Mouse (Mus musculus): ENCODE results near the gene Egflam. TPM values are rescaled to one million over a fixed set of nuclear protein-coding genes. Genes with fewer than 3 reads are reported as not detected.

Gene Egflam
- polyA plus RNA-seq, 2 experiments: 0.18 to 0.51 TPM

DNA sequence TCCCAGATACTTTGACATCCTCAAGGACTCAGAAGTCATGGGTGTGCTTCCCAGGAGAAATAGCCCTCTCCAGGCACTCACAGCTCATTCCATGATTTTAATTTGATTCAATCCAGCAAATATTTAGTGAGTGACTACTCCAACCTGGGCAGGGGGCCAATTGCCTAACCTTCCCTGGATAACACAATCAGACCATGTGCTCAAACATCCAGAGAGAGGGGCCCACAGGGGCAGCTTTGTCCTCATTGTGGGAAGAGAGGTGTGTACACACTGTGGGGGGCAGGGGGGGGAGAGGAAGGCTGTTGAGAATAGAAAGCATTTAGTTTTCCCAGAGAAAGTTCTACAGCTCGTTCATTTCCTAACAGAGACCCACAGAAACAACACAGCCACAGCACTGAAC lies 184.5 kb downstream of the Egflam start:
- Histone ChIP-seq H3K4me2 (ENCODE audit: low read depth) (no peak overlapping the region), H3K36me3 (replicated peaks; ENCODE audit: control insufficient read depth, insufficient read depth, low read depth) (no peaks in the 10 kb centered on the region), H3K9me3 (ENCODE audit: control insufficient read depth, low read length) (no peaks in the 10 kb centered on the region), H3K9ac (replicated peaks) (no peak overlapping the region), H3K27ac (no peak overlapping the region), H3K4me1 (replicated peaks; ENCODE audit: control insufficient read depth in 2 of 2, insufficient read depth in 2 of 2, low read length in 1 of 2) (no peaks in the 10 kb centered on the region), H3K4me3 (ENCODE audit: insufficient read depth in 1 of 2, low read depth in 2 of 2, low read length in 2 of 2) (no peak overlapping the region), H3K27me3 (ENCODE audit: control insufficient read depth, insufficient read depth, low read length) (no peaks in the 10 kb centered on the region)
- DNase-seq (ENCODE audit: low read depth in 3 of 3, low spot score in 3 of 3) (no peak), ATAC-seq (ENCODE audit: insufficient read depth) (no peak)
- 40% methylated on average over 1 of the region's 1 CpGs for WGBS (ENCODE audit: insufficient replicate concordance)
- TF ChIP-seq CTCF (IDR thresholded peaks at IDR 0.05; ENCODE audit: low read depth): no peak
- no peak for TF ChIP-seq EP300 (IDR thresholded peaks at IDR 0.05; ENCODE audit: low read depth)

DNA sequence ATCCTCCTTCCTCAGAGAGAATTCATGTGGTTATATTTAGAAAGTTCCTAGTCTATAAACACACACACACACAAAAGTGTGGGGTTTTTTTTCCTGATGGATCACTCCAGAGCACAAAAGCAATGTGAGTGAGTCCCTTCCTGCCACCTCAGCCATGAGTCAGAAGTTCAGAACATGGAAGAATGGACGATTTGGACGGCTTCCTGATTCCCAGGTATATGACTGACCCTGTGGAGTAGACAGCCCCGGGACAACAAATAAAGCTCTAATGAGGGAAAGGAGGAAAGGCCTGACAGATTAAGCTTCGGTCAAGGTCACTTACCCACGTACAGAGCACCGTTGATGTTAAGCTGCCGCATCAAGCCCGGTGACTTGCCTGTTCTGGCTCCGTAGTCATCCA lies 190.0 kb downstream of the Egflam start:
- no peaks in the 10 kb centered on the region; the same call in 1 of the 2 replicates for H3K27me3 ChIP-seq (ENCODE audit: control insufficient read depth, insufficient read depth, low read length)
- 0 out of 4 replicates have a peak, but pooled peaks cover 0 to 1% of the 10 kb centered on the region in 2 experiments for H3K4me1 ChIP-seq (replicated peaks; ENCODE audit: control insufficient read depth in 2 of 2, insufficient read depth in 2 of 2, low read length in 1 of 2)
- WGBS (ENCODE audit: insufficient replicate concordance): 55% methylated on average over 9 of the region's 9 CpGs
- H3K9me3 ChIP-seq (ENCODE audit: control insufficient read depth, low read length): no peaks in the 10 kb centered on the region
- no peak overlapping the region for H3K9ac ChIP-seq (replicated peaks)
- no peak overlapping the region for H3K27ac ChIP-seq
- no peak overlapping the region for H3K4me3 ChIP-seq (ENCODE audit: insufficient read depth in 1 of 2, low read depth in 2 of 2, low read length in 2 of 2)
- no peak for ATAC-seq (ENCODE audit: insufficient read depth)
- H3K36me3 ChIP-seq (replicated peaks; ENCODE audit: control insufficient read depth, insufficient read depth, low read depth): no peaks in the 10 kb centered on the region
- no peak overlapping the region for H3K4me2 ChIP-seq (ENCODE audit: low read depth)
- TF ChIP-seq EP300 (IDR thresholded peaks at IDR 0.05; ENCODE audit: low read depth) (no peak), CTCF (IDR thresholded peaks at IDR 0.05; ENCODE audit: low read depth) (no peak)
- DNase-seq (ENCODE audit: low read depth in 3 of 3, low spot score in 3 of 3): no peak

DNA sequence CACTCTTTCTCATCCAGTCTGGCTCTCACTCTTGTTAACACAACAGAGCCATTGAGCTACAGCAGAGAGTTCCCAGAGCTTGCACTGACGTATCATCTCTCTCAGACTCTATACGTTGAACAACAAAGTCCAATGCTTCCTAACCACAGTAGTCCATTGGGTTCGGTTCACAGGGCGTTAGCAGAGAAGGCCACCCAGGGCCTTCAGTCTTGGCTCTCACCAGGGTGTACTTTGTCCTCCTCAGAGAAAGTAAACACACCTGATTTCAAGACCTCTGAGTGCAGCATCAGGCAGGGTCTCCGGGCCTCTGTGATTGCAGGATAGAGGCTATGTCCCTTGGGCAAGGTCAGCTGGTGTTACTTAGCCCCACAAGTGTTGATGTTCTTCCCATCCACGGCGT lies 190.9 kb downstream of the Egflam start:
- H3K36me3 ChIP-seq (replicated peaks; ENCODE audit: control insufficient read depth, insufficient read depth, low read depth): no peaks in the 10 kb centered on the region
- H3K27ac ChIP-seq: no peak overlapping the region
- H3K9me3 ChIP-seq (ENCODE audit: control insufficient read depth, low read length): no peaks in the 10 kb centered on the region
- H3K4me3 ChIP-seq (ENCODE audit: insufficient read depth in 1 of 2, low read depth in 2 of 2, low read length in 2 of 2): no peak overlapping the region
- H3K4me1 ChIP-seq (replicated peaks; ENCODE audit: control insufficient read depth in 2 of 2, insufficient read depth in 2 of 2, low read length in 1 of 2): 0 out of 4 replicates have a peak, but pooled peaks cover 0 to 2% of the 10 kb centered on the region in 2 experiments
- no peak overlapping the region for H3K4me2 ChIP-seq (ENCODE audit: low read depth)
- H3K9ac ChIP-seq (replicated peaks): no peak overlapping the region
- no peak for DNase-seq (ENCODE audit: low read depth in 3 of 3, low spot score in 3 of 3)
- 58% methylated on average over 7 of the region's 7 CpGs for WGBS (ENCODE audit: insufficient replicate concordance)
- no peak for ATAC-seq (ENCODE audit: insufficient read depth)
- no peaks in the 10 kb centered on the region; the same call in 1 of the 2 replicates for H3K27me3 ChIP-seq (ENCODE audit: control insufficient read depth, insufficient read depth, low read length)
- no peak for TF ChIP-seq EP300 (IDR thresholded peaks at IDR 0.05; ENCODE audit: low read depth)
- no peak for TF ChIP-seq CTCF (IDR thresholded peaks at IDR 0.05; ENCODE audit: low read depth)

DNA sequence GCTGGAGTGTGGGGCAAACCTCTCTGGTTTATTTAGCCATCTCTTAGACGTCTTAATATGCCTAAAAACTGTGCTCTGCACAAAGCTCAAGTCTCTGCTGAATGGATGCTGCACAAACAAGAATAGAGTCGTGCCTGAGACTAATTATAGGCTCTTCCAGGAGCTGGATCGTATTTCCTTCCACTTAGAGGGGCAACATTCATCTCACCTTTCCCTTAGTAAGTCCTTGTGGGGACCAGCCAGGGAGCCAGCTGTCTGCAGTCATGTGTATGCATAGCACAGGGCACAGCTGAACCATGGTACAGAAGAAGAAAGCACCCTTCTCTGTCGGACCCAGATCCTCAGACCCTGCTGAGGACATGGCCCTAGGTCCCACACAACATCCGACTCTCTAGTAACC lies 192.1 kb downstream of the Egflam start:
- H3K27ac ChIP-seq: no peak overlapping the region
- H3K36me3 ChIP-seq (replicated peaks; ENCODE audit: control insufficient read depth, insufficient read depth, low read depth): no peaks in the 10 kb centered on the region
- H3K4me3 ChIP-seq (ENCODE audit: insufficient read depth in 1 of 2, low read depth in 2 of 2, low read length in 2 of 2): no peak overlapping the region
- H3K4me1 ChIP-seq (replicated peaks; ENCODE audit: control insufficient read depth in 2 of 2, insufficient read depth in 2 of 2, low read length in 1 of 2): 0 out of 4 replicates have a peak, but pooled peaks cover 0 to 2% of the 10 kb centered on the region in 2 experiments
- DNase-seq (ENCODE audit: low read depth in 3 of 3, low spot score in 3 of 3) (no peak), ATAC-seq (ENCODE audit: insufficient read depth) (no peak)
- H3K9ac ChIP-seq (replicated peaks): no peak overlapping the region
- H3K27me3 ChIP-seq (ENCODE audit: control insufficient read depth, insufficient read depth, low read length): no peaks in the 10 kb centered on the region; the same call in 1 of the 2 replicates
- H3K9me3 ChIP-seq (ENCODE audit: control insufficient read depth, low read length): no peaks in the 10 kb centered on the region
- H3K4me2 ChIP-seq (ENCODE audit: low read depth): no peak overlapping the region
- TF ChIP-seq CTCF (IDR thresholded peaks at IDR 0.05; ENCODE audit: low read depth) (no peak), EP300 (IDR thresholded peaks at IDR 0.05; ENCODE audit: low read depth) (no peak)
- 38% methylated on average over 5 of the region's 5 CpGs for WGBS (ENCODE audit: insufficient replicate concordance)

DNA sequence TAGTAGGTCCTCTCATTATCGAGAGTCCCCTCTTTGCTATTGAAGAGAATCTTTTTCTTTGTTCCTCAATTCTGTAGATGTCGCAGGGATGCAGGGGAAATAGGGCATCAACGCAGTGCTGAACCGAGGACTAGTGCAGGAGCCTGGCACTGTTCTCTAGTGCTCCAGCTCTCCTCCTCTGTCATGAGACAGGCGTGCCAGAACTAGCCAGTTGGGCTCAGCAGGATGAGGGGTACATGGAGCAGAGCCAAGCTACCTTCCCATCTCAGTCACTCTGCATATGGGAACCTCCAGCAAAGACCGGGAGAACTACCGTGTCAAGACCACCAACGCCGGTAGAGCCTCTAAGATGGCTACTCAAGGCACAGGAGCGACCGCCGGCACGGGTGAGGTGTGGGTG lies 193.3 kb downstream of the Egflam start:
- Histone ChIP-seq H3K27me3 (ENCODE audit: control insufficient read depth, insufficient read depth, low read length) (no peaks in the 10 kb centered on the region; the same call in 1 of the 2 replicates), H3K36me3 (replicated peaks; ENCODE audit: control insufficient read depth, insufficient read depth, low read depth) (no peaks in the 10 kb centered on the region)

More for the DNA sequence above, 193.3 kb downstream of the Egflam start:
- no peak for TF ChIP-seq EP300 (IDR thresholded peaks at IDR 0.05; ENCODE audit: low read depth)
- no peak for TF ChIP-seq CTCF (IDR thresholded peaks at IDR 0.05; ENCODE audit: low read depth)
- no peak for DNase-seq (ENCODE audit: low read depth in 3 of 3, low spot score in 3 of 3)
- 74% methylated on average over 13 of the region's 13 CpGs for WGBS (ENCODE audit: insufficient replicate concordance)
- Histone ChIP-seq H3K4me2 (ENCODE audit: low read depth) (no peak overlapping the region), H3K9ac (replicated peaks) (no peak overlapping the region), H3K4me1 (replicated peaks; ENCODE audit: control insufficient read depth in 2 of 2, insufficient read depth in 2 of 2, low read length in 1 of 2) (0 out of 4 replicates have a peak, but pooled peaks cover 0 to 2% of the 10 kb centered on the region in 2 experiments), H3K4me3 (ENCODE audit: insufficient read depth in 1 of 2, low read depth in 2 of 2, low read length in 2 of 2) (no peak overlapping the region), H3K27ac (no peak overlapping the region), H3K9me3 (ENCODE audit: control insufficient read depth, low read length) (no peaks in the 10 kb centered on the region)
- no peak for ATAC-seq (ENCODE audit: insufficient read depth)
